Mouse (Mus musculus): ENCODE data around the gene Rapgefl1. TPM values are rescaled to one million over a fixed set of nuclear protein-coding genes. Genes with fewer than 3 reads are reported as not detected.
A peak's percentile ranks its signal among the peaks of the same experiment; 100 is the strongest.

The Rapgefl1 gene
- polyA plus RNA-seq, 1 experiment from 2014 or later = 1.1 TPM

GRCm38 (mm10) chr11:98837917-98838316 lies 1.3 kb downstream of the Rapgefl1 start:
- Histone ChIP-seq H3K9me3 (ENCODE audit: low read length) (no peaks in the 10 kb centered on the region), H3K4me1 (ENCODE audit: insufficient read depth, low read depth, low read length) (0 out of 2 replicates have a peak, but pooled peaks cover 4% of the 10 kb centered on the region), H3K4me3 (ENCODE audit: low read depth, low read length) (no peak overlapping the region), H3K27ac (ENCODE audit: low read length) (no peak overlapping the region), H3K27me3 (replicated peaks; ENCODE audit: insufficient read depth, low read length) (peaks cover 5% of the 10 kb centered on the region), H3K36me3 (ENCODE audit: insufficient read depth, low read length) (peaks cover 5% of the 10 kb centered on the region; the same call in 1 of the 2 replicates), H3K9ac (replicated peaks; ENCODE audit: low read depth) (no peak overlapping the region), H3K4me2 (replicated peaks; ENCODE audit: low read depth, low read length) (no peak overlapping the region)
- DNase-seq (ENCODE audit: low spot score) (no peak), ATAC-seq (no peak)
- 67% methylated on average over 11 of the region's 11 CpGs for WGBS
- no peak for TF ChIP-seq EP300 (IDR thresholded peaks at IDR 0.05)
- no peak for TF ChIP-seq CTCF (IDR thresholded peaks at IDR 0.05)

- TF ChIP-seq EP300 (IDR thresholded peaks at IDR 0.05) = no peak
- TF ChIP-seq CTCF (IDR thresholded peaks at IDR 0.05) = no peak
- 0 out of 2 replicates have a peak, but pooled peaks cover 4% of the 10 kb centered on the region for H3K4me1 ChIP-seq (ENCODE audit: insufficient read depth, low read depth, low read length)
- H3K4me3 ChIP-seq (ENCODE audit: low read depth, low read length) = no peak overlapping the region
- DNase-seq (ENCODE audit: low spot score) (no peak), ATAC-seq (no peak)
- H3K27ac ChIP-seq (ENCODE audit: low read length) = no peak overlapping the region
- peaks cover 5% of the 10 kb centered on the region for H3K27me3 ChIP-seq (replicated peaks; ENCODE audit: insufficient read depth, low read length)
- H3K36me3 ChIP-seq (ENCODE audit: insufficient read depth, low read length) = no peaks in the 10 kb centered on the region
- WGBS = 63% methylated on average over 9 of the region's 9 CpGs
- no peaks in the 10 kb centered on the region for H3K9me3 ChIP-seq (ENCODE audit: low read length)
- no peak overlapping the region for H3K9ac ChIP-seq (replicated peaks; ENCODE audit: low read depth)
- no peak overlapping the region for H3K4me2 ChIP-seq (replicated peaks; ENCODE audit: low read depth, low read length)
Observed at GRCm38 (mm10) chr11:98838512-98838911, 1.9 kb downstream of the Rapgefl1 start.

- DNase-seq (ENCODE audit: low spot score) (no peak), ATAC-seq (no peak)
- H3K9me3 ChIP-seq (ENCODE audit: low read length) = no peaks in the 10 kb centered on the region
- no peak overlapping the region for H3K4me2 ChIP-seq (replicated peaks; ENCODE audit: low read depth, low read length)
- no peak for TF ChIP-seq CTCF (IDR thresholded peaks at IDR 0.05)
- no peak for TF ChIP-seq EP300 (IDR thresholded peaks at IDR 0.05)
- WGBS = 52% methylated on average over 6 of the region's 6 CpGs
- no peak overlapping the region for H3K4me3 ChIP-seq (ENCODE audit: low read depth, low read length)
- H3K4me1 ChIP-seq (ENCODE audit: insufficient read depth, low read depth, low read length) = 0 out of 2 replicates have a peak, but pooled peaks cover 4% of the 10 kb centered on the region
- no peaks in the 10 kb centered on the region for H3K36me3 ChIP-seq (ENCODE audit: insufficient read depth, low read length)
- H3K27ac ChIP-seq (ENCODE audit: low read length) = no peak overlapping the region
- peaks cover 5% of the 10 kb centered on the region for H3K27me3 ChIP-seq (replicated peaks; ENCODE audit: insufficient read depth, low read length)
- H3K9ac ChIP-seq (replicated peaks; ENCODE audit: low read depth) = no peak overlapping the region
Observed at GRCm38 (mm10) chr11:98839402-98839801, 2.8 kb downstream of the Rapgefl1 start.

GRCm38 (mm10) chr11:98839897-98840296 lies 3.3 kb downstream of the Rapgefl1 start:
- 57% methylated on average over 10 of the region's 10 CpGs for WGBS
- ATAC-seq (no peak), DNase-seq (ENCODE audit: low spot score) (no peak)

GRCm38 (mm10) chr11:98846016-98846415 lies 9.4 kb downstream of the Rapgefl1 start:
- ATAC-seq = no peak
- no peak for DNase-seq (ENCODE audit: low spot score)
- Histone ChIP-seq H3K9me3 (ENCODE audit: low read length) (no peaks in the 10 kb centered on the region), H3K27ac (ENCODE audit: low read length) (no peak overlapping the region), H3K36me3 (ENCODE audit: insufficient read depth, low read length) (no peaks in the 10 kb centered on the region), H3K4me2 (replicated peaks; ENCODE audit: low read depth, low read length) (no peak overlapping the region), H3K9ac (replicated peaks; ENCODE audit: low read depth) (no peak overlapping the region), H3K27me3 (replicated peaks; ENCODE audit: insufficient read depth, low read length) (no peaks in the 10 kb centered on the region), H3K4me1 (ENCODE audit: insufficient read depth, low read depth, low read length) (no peaks in the 10 kb centered on the region; the same call in 1 of the 2 replicates), H3K4me3 (ENCODE audit: low read depth, low read length) (no peak overlapping the region)
- WGBS = 54% methylated on average over 13 of the region's 13 CpGs
- peak; percentile 26 for TF ChIP-seq CTCF (IDR thresholded peaks at IDR 0.05)
- TF ChIP-seq EP300 (IDR thresholded peaks at IDR 0.05) = no peak

More at GRCm38 (mm10) chr11:98839897-98840296, 3.3 kb downstream of the Rapgefl1 start:
- H3K27ac ChIP-seq (ENCODE audit: low read length) = no peak overlapping the region
- TF ChIP-seq CTCF (IDR thresholded peaks at IDR 0.05) (no peak), EP300 (IDR thresholded peaks at IDR 0.05) (no peak)
- no peaks in the 10 kb centered on the region for H3K9me3 ChIP-seq (ENCODE audit: low read length)
- peaks cover 5% of the 10 kb centered on the region for H3K27me3 ChIP-seq (replicated peaks; ENCODE audit: insufficient read depth, low read length)
- 0 out of 2 replicates have a peak, but pooled peaks cover 4% of the 10 kb centered on the region for H3K4me1 ChIP-seq (ENCODE audit: insufficient read depth, low read depth, low read length)
- H3K4me2 ChIP-seq (replicated peaks; ENCODE audit: low read depth, low read length) = no peak overlapping the region
- H3K36me3 ChIP-seq (ENCODE audit: insufficient read depth, low read length) = no peaks in the 10 kb centered on the region
- H3K4me3 ChIP-seq (ENCODE audit: low read depth, low read length) = no peak overlapping the region
- H3K9ac ChIP-seq (replicated peaks; ENCODE audit: low read depth) = no peak overlapping the region

- Histone ChIP-seq H3K9ac (replicated peaks; ENCODE audit: low read depth) (no peak overlapping the region), H3K4me2 (replicated peaks; ENCODE audit: low read depth, low read length) (no peak overlapping the region), H3K4me3 (ENCODE audit: low read depth, low read length) (no peak overlapping the region), H3K36me3 (ENCODE audit: insufficient read depth, low read length) (no peaks in the 10 kb centered on the region), H3K4me1 (ENCODE audit: insufficient read depth, low read depth, low read length) (no peaks in the 10 kb centered on the region; the same call in 1 of the 2 replicates), H3K27ac (ENCODE audit: low read length) (no peak overlapping the region), H3K27me3 (replicated peaks; ENCODE audit: insufficient read depth, low read length) (no peaks in the 10 kb centered on the region), H3K9me3 (ENCODE audit: low read length) (no peaks in the 10 kb centered on the region)
- no peak for TF ChIP-seq EP300 (IDR thresholded peaks at IDR 0.05)
- TF ChIP-seq CTCF (IDR thresholded peaks at IDR 0.05) = no peak
- WGBS = 52% methylated on average over 19 of the region's 19 CpGs
- no peak for DNase-seq (ENCODE audit: low spot score)
- 0 out of 2 replicates have a peak, but pooled peaks have one; percentile 34 for ATAC-seq
Observed at GRCm38 (mm10) chr11:98846865-98847604, 10.4 kb downstream of the Rapgefl1 start.

Data from lung, postnatal 0 days (tissue).